In genomic region chr11:7282981-7283380, GRCm38 (mm10) we compare ENCODE assay signal across 23 mouse cellular contexts.
"Had no signal": no experiment of that assay in that cellular context is flagged by ENCODE, and none has a peak within 500 bp of the region (broad histone marks: within the 10 kb centered on the region; RNA-seq: fewer than 3 reads in every experiment).

No protein-coding gene starts in this region.

- H3K4me3 ChIP-seq: kidney, embryonic 15.5 days; left cerebral cortex, adult 2 months; limb, embryonic 13.5 days; liver, embryonic 12.5 days; liver, embryonic 15.5 days; lung, embryonic 15.5 days; megakaryocyte, embryonic 14.5 days; neural tube, embryonic 12.5 days; neural tube, embryonic 15.5 days; stomach, embryonic 15.5 days had no signal

- H3K27me3 ChIP-seq: kidney, embryonic 15.5 days; limb, embryonic 13.5 days; liver, embryonic 12.5 days; liver, embryonic 15.5 days; lung, embryonic 15.5 days; megakaryocyte, embryonic 14.5 days; neural tube, embryonic 12.5 days; neural tube, embryonic 15.5 days; stomach, embryonic 15.5 days had no signal

- DNase-seq: kidney, adult 2 months; kidney, postnatal 14 days; kidney, postnatal 4 days; liver; lung, adult 18-20 months; lung, postnatal 10 days; lung, postnatal 36 days; midbrain, embryonic 14.5 days; right cerebral cortex, adult 18-20 months; right cerebral cortex, postnatal 14 days; spleen, adult 18-20 months; thymus, postnatal 25 days had no signal

- H3K4me1 ChIP-seq: kidney, embryonic 15.5 days; liver, embryonic 12.5 days; liver, embryonic 15.5 days; lung, embryonic 15.5 days; megakaryocyte, embryonic 14.5 days; neural tube, embryonic 12.5 days; neural tube, embryonic 15.5 days; stomach, embryonic 15.5 days had no signal

- H3K27ac ChIP-seq: kidney, embryonic 15.5 days; left cerebral cortex, adult 2 months; liver, embryonic 12.5 days; liver, embryonic 15.5 days; lung, embryonic 15.5 days; neural tube, embryonic 12.5 days; neural tube, embryonic 15.5 days; stomach, embryonic 15.5 days had no signal

- ATAC-seq: liver, embryonic 12.5 days had no signal

- H3K4me2 ChIP-seq: kidney, embryonic 15.5 days; limb, embryonic 13.5 days; liver, embryonic 12.5 days; liver, embryonic 15.5 days; lung, embryonic 15.5 days; midbrain, embryonic 11.5 days; neural tube, embryonic 12.5 days; neural tube, embryonic 15.5 days; stomach, embryonic 15.5 days had no signal

- H3K36me3 ChIP-seq: kidney, embryonic 15.5 days; limb, embryonic 13.5 days; liver, embryonic 12.5 days; liver, embryonic 15.5 days; lung, embryonic 15.5 days; neural tube, embryonic 12.5 days; neural tube, embryonic 15.5 days; stomach, embryonic 15.5 days had no signal

- H3K9me3 ChIP-seq: kidney, embryonic 15.5 days; limb, embryonic 13.5 days; liver, embryonic 12.5 days; liver, embryonic 15.5 days; lung, embryonic 15.5 days; neural tube, embryonic 12.5 days; neural tube, embryonic 15.5 days; stomach, embryonic 15.5 days had no signal

- H3K9ac ChIP-seq: kidney, embryonic 15.5 days; limb, embryonic 13.5 days; liver, embryonic 12.5 days; liver, embryonic 15.5 days; lung, embryonic 15.5 days; neural tube, embryonic 12.5 days; neural tube, embryonic 15.5 days; stomach, embryonic 15.5 days had no signal
